Mouse (Mus musculus): ENCODE results near the gene Lig1. TPM values are rescaled to one million over a fixed set of nuclear protein-coding genes. Genes with fewer than 3 reads are reported as not detected.
"Not testable (repeated sequence)": the region's sequence is repeated elsewhere in the genome, so short reads cannot be mapped to it uniquely, and the experiment has no call there.

The Lig1 gene
- total and polyA plus RNA-seq, 2 experiments from 2014 or later, result 11.9 to 41.7 TPM

GRCm38 (mm10) chr7:13271704-13272103 lies 5.4 kb upstream of the Lig1 start:
- Histone ChIP-seq H3K36me3 (ENCODE audit: insufficient read depth, low read length) (no peaks in the 10 kb centered on the region; the same call in none of the 2 replicates), H3K4me3 (ENCODE audit: low read length) (no peak overlapping the region), H3K9ac (replicated peaks; ENCODE audit: low read length) (no peak overlapping the region), H3K27ac (no peak overlapping the region), H3K27me3 (ENCODE audit: insufficient read depth, low read length) (no peaks in the 10 kb centered on the region), H3K4me1 (ENCODE audit: insufficient read depth, low read length) (no peaks in the 10 kb centered on the region), H3K4me2 (ENCODE audit: low read depth, low read length) (no peak overlapping the region), H3K9me3 (ENCODE audit: low read length) (no peaks in the 10 kb centered on the region)
- TF ChIP-seq CTCF (IDR thresholded peaks at IDR 0.05; ENCODE audit: low read depth), result no peak
- no peak for DNase-seq (ENCODE audit: low spot score)
- ATAC-seq, result no peak
- WGBS, result 92% methylated on average over 1 of the region's 1 CpGs

GRCm38 (mm10) chr7:13277833-13278232 lies 750 bp downstream of the Lig1 start:
- H3K4me1 ChIP-seq (ENCODE audit: insufficient read depth, low read length), result no peaks in the 10 kb centered on the region
- no peaks in the 10 kb centered on the region; the same call in none of the 2 replicates for H3K36me3 ChIP-seq (ENCODE audit: insufficient read depth, low read length)
- no peaks in the 10 kb centered on the region for H3K9me3 ChIP-seq (ENCODE audit: low read length)
- peak overlapping the region; percentile 43 for H3K4me3 ChIP-seq (ENCODE audit: low read length)
- H3K9ac ChIP-seq (replicated peaks; ENCODE audit: low read length), result peak overlapping the region; percentile 70
- peak overlapping the region; percentile 72; the same call in 1 of the 2 replicates for H3K27ac ChIP-seq
- DNase-seq (ENCODE audit: low spot score) (no peak), ATAC-seq (peak; percentile 1; the same call in 1 of the 2 replicates)
- peak overlapping the region; percentile 80 for H3K4me2 ChIP-seq (ENCODE audit: low read depth, low read length)
- no peaks in the 10 kb centered on the region for H3K27me3 ChIP-seq (ENCODE audit: insufficient read depth, low read length)
- no peak for TF ChIP-seq CTCF (IDR thresholded peaks at IDR 0.05; ENCODE audit: low read depth)
- WGBS, result 24% methylated on average over 2 of the region's 2 CpGs

- Histone ChIP-seq H3K9ac (replicated peaks; ENCODE audit: low read length) (peak within 1 kb of the TSS; percentile 70), H3K36me3 (ENCODE audit: insufficient read depth, low read length) (no peaks in the 10 kb centered on the region; the same call in none of the 2 replicates), H3K27ac (peak within 1 kb of the TSS; percentile 72), H3K9me3 (ENCODE audit: low read length) (no peaks in the 10 kb centered on the region), H3K4me3 (ENCODE audit: low read length) (peak within 1 kb of the TSS; percentile 43), H3K4me2 (ENCODE audit: low read depth, low read length) (peak within 1 kb of the TSS; percentile 80), H3K27me3 (ENCODE audit: insufficient read depth, low read length) (no peaks in the 10 kb centered on the region), H3K4me1 (ENCODE audit: insufficient read depth, low read length) (no peaks in the 10 kb centered on the region)
- TF ChIP-seq CTCF (IDR thresholded peaks at IDR 0.05; ENCODE audit: low read depth), result no peak
- WGBS, result under 1% methylated on average over 39 of the region's 39 CpGs
- peak; percentile 97 for DNase-seq (ENCODE audit: low spot score)
- peak; percentile 99 for ATAC-seq
Observed at GRCm38 (mm10) chr7:13278308-13278891, 1.3 kb downstream of the Lig1 start, which contains the start of gene Zswim9. Gene Zswim9 (minus strand): TSS chr7:13278721.

GRCm38 (mm10) chr7:13278957-13279356 lies 1.9 kb downstream of the Lig1 start:
- peak overlapping the region; percentile 80 for H3K4me2 ChIP-seq (ENCODE audit: low read depth, low read length)
- not testable (repeated sequence) for H3K36me3 ChIP-seq (ENCODE audit: insufficient read depth, low read length); DNase-seq (ENCODE audit: low spot score); H3K27me3 ChIP-seq (ENCODE audit: insufficient read depth, low read length); H3K9me3 ChIP-seq (ENCODE audit: low read length); H3K4me1 ChIP-seq (ENCODE audit: insufficient read depth, low read length)
- 0 out of 2 replicates have a peak overlapping the region, but pooled peaks have one; percentile 72 for H3K27ac ChIP-seq
- under 1% methylated on average over 14 of the region's 29 CpGs for WGBS
- peak overlapping the region; percentile 43 for H3K4me3 ChIP-seq (ENCODE audit: low read length)
- ATAC-seq, result peak; percentile 67
- H3K9ac ChIP-seq (replicated peaks; ENCODE audit: low read length), result peak overlapping the region; percentile 70; the same call in 1 of the 2 replicates

GRCm38 (mm10) chr7:13288621-13289020 lies 11.5 kb downstream of the Lig1 start:
- 43% methylated on average over 5 of the region's 5 CpGs for WGBS
- peak; percentile 62 for DNase-seq (ENCODE audit: low spot score)

GRCm38 (mm10) chr7:13290041-13290675 lies 13.1 kb downstream of the Lig1 start:
- Histone ChIP-seq H3K27me3 (ENCODE audit: insufficient read depth, low read length) (no peaks in the 10 kb centered on the region), H3K27ac (no peak overlapping the region), H3K9ac (replicated peaks; ENCODE audit: low read length) (no peak overlapping the region), H3K36me3 (ENCODE audit: insufficient read depth, low read length) (peaks cover 65% of the 10 kb centered on the region), H3K9me3 (ENCODE audit: low read length) (no peaks in the 10 kb centered on the region), H3K4me3 (ENCODE audit: low read length) (no peak overlapping the region), H3K4me1 (ENCODE audit: insufficient read depth, low read length) (no peaks in the 10 kb centered on the region), H3K4me2 (ENCODE audit: low read depth, low read length) (no peak overlapping the region)
- no peak for TF ChIP-seq CTCF (IDR thresholded peaks at IDR 0.05; ENCODE audit: low read depth)
- WGBS, result 95% methylated on average over 1 of the region's 1 CpGs
- ATAC-seq (no peak), DNase-seq (ENCODE audit: low spot score) (no peak)

More at GRCm38 (mm10) chr7:13288621-13289020, 11.5 kb downstream of the Lig1 start:
- Histone ChIP-seq H3K4me2 (ENCODE audit: low read depth, low read length) (no peak overlapping the region), H3K9me3 (ENCODE audit: low read length) (no peaks in the 10 kb centered on the region), H3K27ac (no peak overlapping the region), H3K9ac (replicated peaks; ENCODE audit: low read length) (no peak overlapping the region), H3K27me3 (ENCODE audit: insufficient read depth, low read length) (no peaks in the 10 kb centered on the region), H3K36me3 (ENCODE audit: insufficient read depth, low read length) (peaks cover 64% of the 10 kb centered on the region), H3K4me3 (ENCODE audit: low read length) (no peak overlapping the region), H3K4me1 (ENCODE audit: insufficient read depth, low read length) (no peaks in the 10 kb centered on the region)
- ATAC-seq, result peak; percentile 63; the same call in 1 of the 2 replicates
- peak; percentile 81 for TF ChIP-seq CTCF (IDR thresholded peaks at IDR 0.05; ENCODE audit: low read depth)

- TF ChIP-seq CTCF (IDR thresholded peaks at IDR 0.05; ENCODE audit: low read depth), result no peak
- WGBS, result 91% methylated on average over 2 of the region's 2 CpGs
- no peak overlapping the region for H3K27ac ChIP-seq
- no peak overlapping the region for H3K4me2 ChIP-seq (ENCODE audit: low read depth, low read length)
- H3K27me3 ChIP-seq (ENCODE audit: insufficient read depth, low read length), result no peaks in the 10 kb centered on the region
- no peak overlapping the region for H3K9ac ChIP-seq (replicated peaks; ENCODE audit: low read length)
- peaks cover 68% of the 10 kb centered on the region for H3K36me3 ChIP-seq (ENCODE audit: insufficient read depth, low read length)
- DNase-seq (ENCODE audit: low spot score) (no peak), ATAC-seq (no peak)
- H3K4me3 ChIP-seq (ENCODE audit: low read length), result no peak overlapping the region
- H3K9me3 ChIP-seq (ENCODE audit: low read length), result no peaks in the 10 kb centered on the region
- H3K4me1 ChIP-seq (ENCODE audit: insufficient read depth, low read length), result no peaks in the 10 kb centered on the region
Observed at GRCm38 (mm10) chr7:13291370-13291769, 14.3 kb downstream of the Lig1 start.
